Mouse (Mus musculus) heart, embryonic 14.5 days (tissue): ENCODE measurements around the gene Calhm3. TPM values are rescaled to one million over a fixed set of nuclear protein-coding genes. Genes with fewer than 3 reads are reported as not detected.
A peak's percentile ranks its signal among the peaks of the same experiment; 100 is the strongest.

Experiments
- ATAC-seq: fragments of 200-750 bp; cut with Nextera tagmentation; 2 replicates; pipeline ENCODE4 v1.8.0; 2017; ENCODE audit warnings: low read depth, moderate TSS enrichment; ENCODE audit not compliant: insufficient number of reproducible peaks, insufficient read depth, low FRiP score
- H3K27ac ChIP-seq, 2 experiments: fragments of 200-500 bp in 1 of 2; fragments of 300-500 bp in 1 of 2; sonication (generic) in 1 of 2; replicated peaks in 1 of 2; 2 replicates each; pipeline ENCODE4 v1.5.1; 2012 to 2014; ENCODE audit warnings: low read depth in 2 of 2, low read length in 2 of 2, control low read depth in 1 of 2, mild to moderate bottlenecking in 1 of 2, mixed read lengths in 1 of 2; ENCODE audit not compliant: control insufficient read depth in 1 of 2, insufficient read depth in 1 of 2
- H3K27me3 ChIP-seq: fragments of 300-500 bp; sonication (generic); 2 replicates; pipeline ENCODE4 v1.6.1; 2014; ENCODE audit warnings: mild to moderate bottlenecking, low read length, control low read depth; ENCODE audit not compliant: control insufficient read depth, insufficient read depth
- H3K36me3 ChIP-seq: fragments of 300-500 bp; sonication (generic); 2 replicates; pipeline ENCODE4 v1.6.1; 2014; ENCODE audit warnings: mild to moderate bottlenecking, control low read depth, low read length, mixed read lengths; ENCODE audit not compliant: control insufficient read depth, insufficient read depth
- H3K4me1 ChIP-seq, 2 experiments: fragments of 200-500 bp in 1 of 2; fragments of 300-500 bp in 1 of 2; sonication (generic) in 1 of 2; 2 replicates each; pipeline ENCODE4 v1.6.1; 2012 to 2014; ENCODE audit warnings: low read length in 2 of 2, control low read depth in 1 of 2, mixed read lengths in 1 of 2; ENCODE audit not compliant: control insufficient read depth in 2 of 2, insufficient read depth in 2 of 2
- H3K4me2 ChIP-seq: fragments of 300-500 bp; sonication (generic); 2 replicates; pipeline ENCODE4 v1.6.1; 2014; ENCODE audit warnings: mild to moderate bottlenecking, low read length
- H3K4me3 ChIP-seq, 2 experiments: fragments of 200-500 bp in 1 of 2; fragments of 300-500 bp in 1 of 2; sonication (generic) in 1 of 2; 2 replicates each; pipeline ENCODE4 v1.5.1; 2012 to 2014; ENCODE audit warnings: low read length in 2 of 2, mild to moderate bottlenecking in 2 of 2, control low read depth in 1 of 2, low read depth in 1 of 2, moderate library complexity in 1 of 2; ENCODE audit not compliant: control insufficient read depth in 1 of 2, insufficient read depth in 1 of 2
- H3K9ac ChIP-seq: fragments of 300-500 bp; sonication (generic); 2 replicates; pipeline ENCODE4 v1.6.1; 2014; ENCODE audit warnings: mild to moderate bottlenecking, low read length
- H3K9me3 ChIP-seq: fragments of 300-500 bp; sonication (generic); 2 replicates; pipeline ENCODE4 v1.6.1; 2016; ENCODE audit warnings: low read length, control low read depth; ENCODE audit not compliant: control insufficient read depth
- WGBS: fragments of 180-500 bp; shearing (Covaris S2); extraction: QIAGEN DNeasy Blood & Tissue Kit; methylation state at CpG from one replicate; pipeline ENCODE4 v1.1.7; 2014; 5-methylcytosine and 5-hydroxymethylcytosine counted together
- polyA plus RNA-seq: library from polyadenylated mRNA; unstranded; fragments of >200 nt; fragmentation: Nextera tagmentation; extraction: Ambion mirVana; gene quantifications from 2 replicates; pipeline ENCODE4 v1.2.1, GENCODE M21; 2014

Gene Calhm3
- polyA plus RNA-seq, 1 experiment from 2014 or later: not detected

GRCm38 (mm10) chr19:47167617-47168214, 10.2 kb upstream of the Calhm3 start:
- Histone ChIP-seq H3K36me3 (no peaks in the 10 kb centered on the region), H3K4me3 (peak overlapping the region in 1 of 2 experiments; percentile 22; a peak in 1 of 4 replicates), H3K9me3 (no peaks in the 10 kb centered on the region), H3K9ac (no peak overlapping the region), H3K4me1 (peaks cover 6 to 11% of the 10 kb centered on the region in 2 experiments; a peak in 2 of 4 replicates), H3K27me3 (0 out of 2 replicates have a peak, but pooled peaks cover 4% of the 10 kb centered on the region), H3K4me2 (peak overlapping the region; percentile 62), H3K27ac (no peak overlapping the region)
- 39% methylated on average over 7 of the region's 7 CpGs for WGBS
- no peak for ATAC-seq

- 0 out of 2 replicates have a peak, but pooled peaks cover 4% of the 10 kb centered on the region for H3K27me3 ChIP-seq
- WGBS: 29% methylated on average over 3 of the region's 3 CpGs
These were observed 9.2 kb upstream of the Calhm3 start for GRCm38 (mm10) chr19:47166758-47167157.

GRCm38 (mm10) chr19:47163176-47163744, 5.7 kb upstream of the Calhm3 start:
- no peak for ATAC-seq
- H3K4me1 ChIP-seq: peaks cover 3 to 4% of the 10 kb centered on the region in 2 experiments; a peak in 1 of 4 replicates
- 85% methylated on average over 6 of the region's 6 CpGs for WGBS

More at GRCm38 (mm10) chr19:47166758-47167157, 9.2 kb upstream of the Calhm3 start:
- no peak overlapping the region for H3K9ac ChIP-seq
- ATAC-seq: no peak
- no peaks in the 10 kb centered on the region for H3K9me3 ChIP-seq
- no peak overlapping the region for H3K4me2 ChIP-seq
- no peak overlapping the region for H3K4me3 ChIP-seq
- peaks cover 6 to 11% of the 10 kb centered on the region in 2 experiments; a peak in 2 of 4 replicates for H3K4me1 ChIP-seq
- no peaks in the 10 kb centered on the region for H3K36me3 ChIP-seq
- no peak overlapping the region for H3K27ac ChIP-seq

GRCm38 (mm10) chr19:47161669-47162068, 4.1 kb upstream of the Calhm3 start:
- 61% methylated on average over 4 of the region's 4 CpGs for WGBS
- no peak overlapping the region for H3K9ac ChIP-seq
- no peak for ATAC-seq
- H3K27ac ChIP-seq: no peak overlapping the region
- H3K4me3 ChIP-seq: no peak overlapping the region
- no peaks in the 10 kb centered on the region for H3K27me3 ChIP-seq
- H3K36me3 ChIP-seq: no peaks in the 10 kb centered on the region
- H3K9me3 ChIP-seq: no peaks in the 10 kb centered on the region
- no peak overlapping the region for H3K4me2 ChIP-seq
- no peaks in the 10 kb centered on the region for H3K4me1 ChIP-seq

More at GRCm38 (mm10) chr19:47163176-47163744, 5.7 kb upstream of the Calhm3 start:
- no peaks in the 10 kb centered on the region for H3K9me3 ChIP-seq
- no peak overlapping the region for H3K27ac ChIP-seq
- no peak overlapping the region for H3K9ac ChIP-seq
- no peaks in the 10 kb centered on the region for H3K36me3 ChIP-seq
- H3K4me3 ChIP-seq: no peak overlapping the region
- H3K4me2 ChIP-seq: no peak overlapping the region
- 0 out of 2 replicates have a peak, but pooled peaks cover 4% of the 10 kb centered on the region for H3K27me3 ChIP-seq

GRCm38 (mm10) chr19:47153767-47154166, 3.8 kb downstream of the Calhm3 start:
- Histone ChIP-seq H3K9ac (no peak overlapping the region), H3K36me3 (no peaks in the 10 kb centered on the region), H3K4me1 (peaks cover 4 to 9% of the 10 kb centered on the region in 2 experiments; a peak in 3 of 4 replicates), H3K4me3 (no peak overlapping the region), H3K9me3 (no peaks in the 10 kb centered on the region), H3K4me2 (no peak overlapping the region), H3K27ac (no peak overlapping the region), H3K27me3 (peaks cover 10% of the 10 kb centered on the region; the same call in 1 of the 2 replicates)
- ATAC-seq: no peak
- WGBS: 90% methylated on average over 7 of the region's 7 CpGs

DNA sequence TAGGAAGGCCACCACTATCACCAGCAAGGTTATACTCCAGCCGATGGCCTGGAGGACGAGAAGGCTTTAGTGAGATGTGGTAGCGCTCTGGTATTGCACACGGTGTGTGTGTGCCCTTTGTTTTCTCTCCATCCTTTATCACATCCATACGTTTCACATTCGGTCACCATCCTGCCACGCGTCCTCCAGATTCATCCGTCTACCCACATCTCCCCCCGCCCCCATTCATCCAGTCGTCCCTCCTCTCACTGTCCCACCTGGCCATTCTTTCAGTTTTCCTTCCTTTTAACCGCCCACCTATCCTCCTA, 5.5 kb downstream of the Calhm3 start:
- Histone ChIP-seq H3K9me3 (no peaks in the 10 kb centered on the region), H3K27me3 (peaks cover 10% of the 10 kb centered on the region; the same call in 1 of the 2 replicates), H3K4me2 (peak overlapping the region; percentile 68), H3K36me3 (no peaks in the 10 kb centered on the region), H3K27ac (no peak overlapping the region), H3K9ac (peak overlapping the region; percentile 46; the same call in 1 of the 2 replicates), H3K4me3 (peak overlapping the region in 1 of 2 experiments; percentile 27; a peak in 1 of 4 replicates), H3K4me1 (peaks cover 4 to 9% of the 10 kb centered on the region in 2 experiments; a peak in 3 of 4 replicates)
- ATAC-seq: no peak
- 57% methylated on average over 12 of the region's 12 CpGs for WGBS

DNA sequence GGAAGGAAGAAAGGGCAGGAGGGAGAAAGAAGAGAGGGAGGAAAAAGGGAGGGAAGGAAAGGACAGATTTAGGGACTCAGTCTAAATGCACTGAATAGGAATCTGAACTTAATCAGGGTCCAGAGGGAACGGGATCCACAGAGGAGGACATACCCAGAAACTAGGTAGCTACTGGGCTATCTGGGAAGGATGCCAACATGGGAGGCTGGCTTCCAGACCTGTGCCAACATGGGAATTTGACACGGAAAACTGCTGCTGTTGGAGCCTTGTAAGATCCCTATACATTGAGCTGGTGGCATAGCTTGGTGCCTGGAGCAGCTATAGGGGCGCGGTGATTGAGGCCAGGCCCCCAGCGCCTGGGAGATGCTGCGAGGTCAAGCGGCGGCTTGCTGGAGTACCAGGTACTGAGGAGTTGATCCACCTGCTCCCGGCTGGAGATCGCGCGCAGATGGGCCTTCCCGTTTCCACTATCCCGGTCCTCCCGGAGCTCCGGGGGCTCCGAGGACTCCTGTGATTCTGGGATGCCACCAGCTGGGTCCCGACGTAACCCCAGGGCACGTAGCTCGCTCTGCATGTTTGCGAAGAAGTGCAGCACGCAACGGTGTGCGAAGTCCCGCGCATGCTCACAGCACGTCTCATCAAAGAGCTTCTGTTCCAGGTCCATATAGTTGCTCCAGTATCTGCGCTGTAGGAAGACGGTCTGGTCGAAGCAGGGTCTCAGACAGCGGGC, 6.1 kb downstream of the Calhm3 start:
- peak overlapping the region; percentile 46 for H3K9ac ChIP-seq

More for the DNA sequence above, 6.1 kb downstream of the Calhm3 start:
- Histone ChIP-seq H3K27me3 (peaks cover 10% of the 10 kb centered on the region; the same call in 1 of the 2 replicates), H3K27ac (no peak overlapping the region), H3K9me3 (no peaks in the 10 kb centered on the region), H3K4me3 (peak overlapping the region; percentile 7 to 27; a peak in 3 of 4 replicates), H3K4me1 (peaks cover 4 to 9% of the 10 kb centered on the region in 2 experiments; a peak in 3 of 4 replicates), H3K4me2 (peak overlapping the region; percentile 68), H3K36me3 (no peaks in the 10 kb centered on the region)
- 18% methylated on average over 32 of the region's 32 CpGs for WGBS
- ATAC-seq: no peak
